Mouse (Mus musculus): ENCODE measurements around the gene Sertad3.

Sertad3 gene

GRCm38 (mm10) chr7:27473156-27473834 is at the start of gene Sertad3:
Gene Sertad3, plus strand, starts transcription at chr7:27473768.
- in situ Hi-C loops (cut with MboI), result no loop called here

DNA sequence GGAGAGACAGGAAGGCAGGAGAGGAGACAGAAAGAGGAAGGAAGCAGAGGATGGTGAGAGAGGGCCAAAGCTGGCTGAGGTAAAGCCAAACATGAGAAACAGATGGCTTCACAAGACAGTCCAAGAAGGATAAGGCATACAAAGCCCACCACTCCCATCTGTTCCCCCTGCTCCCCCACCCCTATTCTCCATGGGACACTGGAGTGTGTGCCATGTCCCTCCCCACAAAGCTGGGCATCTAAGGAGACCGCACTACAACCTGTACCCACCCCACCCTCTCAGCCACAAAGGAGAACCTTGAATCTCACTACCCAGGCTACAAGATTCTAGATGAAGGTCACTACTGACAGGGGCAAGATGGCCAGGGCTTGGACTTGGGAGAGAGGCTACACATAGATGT is 46.2 kb upstream of the Sertad3 start:
- in situ Hi-C loops (cut with MboI), result no loop called here

- in situ Hi-C loops (cut with MboI), result no loop called here
Observed at GRCm38 (mm10) chr7:27428002-27428401, 45.6 kb upstream of the Sertad3 start.

DNA sequence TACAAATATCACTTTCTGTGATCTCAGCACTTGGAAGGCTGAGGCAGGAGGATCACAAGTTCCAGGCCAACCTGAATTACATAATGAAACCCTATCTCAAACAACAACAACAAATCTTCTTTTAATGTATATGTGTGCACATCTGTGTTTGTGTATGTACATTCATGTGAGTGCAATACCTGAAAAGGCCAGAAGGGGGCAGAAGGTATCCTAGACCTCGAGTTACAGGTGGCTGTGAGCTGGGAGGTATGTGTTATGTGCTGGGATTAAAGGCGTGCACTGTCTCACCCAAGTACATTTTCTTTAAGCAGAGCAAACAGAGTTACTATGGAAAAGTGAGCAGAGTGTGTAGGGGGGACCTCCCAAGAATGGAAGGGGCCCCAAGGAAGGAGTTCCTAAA is 44.4 kb upstream of the Sertad3 start:
- in situ Hi-C loops (cut with MboI), result no loop called here

DNA sequence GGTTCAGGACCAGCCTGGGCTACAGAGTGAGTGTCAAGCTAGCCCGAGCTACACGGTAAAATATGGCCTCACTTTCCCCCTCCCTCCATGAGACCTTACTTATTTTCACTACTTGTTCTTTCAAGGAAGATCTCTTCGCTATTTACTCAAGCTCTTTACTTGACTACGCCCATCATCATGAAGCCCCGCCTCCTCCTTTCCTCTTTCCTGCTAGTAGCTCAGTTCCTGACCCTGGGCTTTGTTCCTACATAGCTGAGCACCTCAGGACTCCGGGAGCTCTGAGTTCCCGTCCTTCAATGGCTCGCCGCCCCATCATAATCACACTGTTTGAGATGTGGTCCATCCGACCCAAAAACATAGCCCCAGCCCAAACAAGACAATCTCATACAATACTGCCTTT is 40.2 kb upstream of the Sertad3 start:
- in situ Hi-C loops (cut with MboI), result no loop called here

GRCm38 (mm10) chr7:27433794-27434193 is 39.8 kb upstream of the Sertad3 start:
- in situ Hi-C loops (cut with MboI), result no loop called here

DNA sequence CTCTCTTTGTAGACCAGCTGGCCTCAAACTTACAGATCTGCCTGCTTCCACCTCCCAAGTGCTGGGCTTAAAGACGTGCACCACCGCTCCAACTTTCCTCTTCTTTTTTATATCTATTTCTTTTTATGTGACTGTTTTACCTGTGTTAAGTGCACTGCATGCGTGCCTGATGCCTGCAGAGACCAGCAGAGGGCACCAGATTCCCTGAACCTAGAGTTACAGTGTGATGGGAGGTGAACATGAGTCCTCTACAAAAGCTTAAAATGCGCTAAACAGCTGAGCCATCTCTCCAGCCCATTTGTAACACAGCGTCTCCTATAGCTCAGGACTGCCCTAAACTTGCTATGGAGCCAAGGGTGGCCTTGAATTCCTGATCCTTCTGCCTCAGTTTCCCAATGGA is 36.0 kb upstream of the Sertad3 start:
- in situ Hi-C loops (cut with MboI), result no loop called here

DNA sequence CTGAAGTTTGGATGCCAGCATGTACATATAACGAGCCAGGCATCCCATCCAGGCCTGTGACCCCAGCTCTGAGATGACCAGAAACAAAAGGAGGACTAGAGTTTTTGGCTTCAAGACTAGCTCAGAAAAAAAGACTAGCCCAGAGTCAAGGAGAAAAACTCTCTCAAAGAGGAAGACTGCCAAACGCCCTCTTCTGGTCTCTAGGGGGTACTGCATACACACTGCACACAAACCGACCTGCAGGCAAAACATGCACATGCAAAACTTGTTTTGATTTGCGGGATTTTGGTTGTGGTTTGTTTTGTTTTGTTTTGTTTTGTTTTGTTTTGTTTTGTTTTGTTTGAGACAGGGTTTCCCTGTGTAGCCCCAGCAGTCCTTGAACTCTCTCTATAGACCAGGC is 33.6 kb upstream of the Sertad3 start:
- in situ Hi-C loops (cut with MboI), result no loop called here

GRCm38 (mm10) chr7:27446051-27446450 is 27.5 kb upstream of the Sertad3 start:
- in situ Hi-C loops (cut with MboI), result no loop called here

DNA sequence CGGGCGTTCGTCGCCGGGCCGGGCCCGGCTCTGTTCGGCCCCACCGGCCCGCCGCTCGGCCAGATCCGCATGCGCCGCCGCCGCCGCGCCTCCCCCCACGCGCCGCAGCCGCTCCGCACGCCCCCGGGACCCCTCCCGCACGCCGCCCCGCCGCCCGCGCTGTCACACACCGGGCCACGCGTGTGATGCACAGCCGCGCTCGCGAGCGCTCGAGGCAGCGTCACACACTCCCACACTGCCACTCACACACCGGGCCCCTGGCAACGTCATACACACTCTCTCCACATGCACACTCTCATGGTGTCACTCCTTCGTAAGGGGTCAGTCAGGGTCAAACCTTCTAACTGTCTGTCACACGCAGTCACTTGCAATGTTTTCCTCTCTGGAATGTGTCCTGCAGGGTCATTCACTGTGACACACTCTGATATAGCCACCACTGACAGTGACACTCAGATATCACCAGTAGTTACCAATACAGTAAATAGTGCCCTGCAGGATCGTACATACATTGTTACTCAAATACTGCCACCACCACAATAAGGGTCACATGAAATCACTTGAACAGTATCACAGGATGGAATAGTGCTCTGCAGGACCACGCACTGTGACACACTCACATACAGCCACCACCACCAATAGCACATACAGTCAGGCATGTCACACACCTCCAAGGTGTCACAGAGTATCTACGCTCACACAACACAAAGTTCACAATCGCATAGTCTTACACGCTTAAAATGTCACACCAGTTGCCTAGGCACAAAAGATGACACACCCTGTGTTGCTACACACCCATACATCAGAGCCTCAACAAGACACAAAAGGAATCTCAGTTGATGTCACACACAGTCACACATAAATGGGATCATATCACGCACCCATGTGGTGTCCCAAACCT is 26.8 kb upstream of the Sertad3 start:
- in situ Hi-C loops (cut with MboI), result no loop called here

DNA sequence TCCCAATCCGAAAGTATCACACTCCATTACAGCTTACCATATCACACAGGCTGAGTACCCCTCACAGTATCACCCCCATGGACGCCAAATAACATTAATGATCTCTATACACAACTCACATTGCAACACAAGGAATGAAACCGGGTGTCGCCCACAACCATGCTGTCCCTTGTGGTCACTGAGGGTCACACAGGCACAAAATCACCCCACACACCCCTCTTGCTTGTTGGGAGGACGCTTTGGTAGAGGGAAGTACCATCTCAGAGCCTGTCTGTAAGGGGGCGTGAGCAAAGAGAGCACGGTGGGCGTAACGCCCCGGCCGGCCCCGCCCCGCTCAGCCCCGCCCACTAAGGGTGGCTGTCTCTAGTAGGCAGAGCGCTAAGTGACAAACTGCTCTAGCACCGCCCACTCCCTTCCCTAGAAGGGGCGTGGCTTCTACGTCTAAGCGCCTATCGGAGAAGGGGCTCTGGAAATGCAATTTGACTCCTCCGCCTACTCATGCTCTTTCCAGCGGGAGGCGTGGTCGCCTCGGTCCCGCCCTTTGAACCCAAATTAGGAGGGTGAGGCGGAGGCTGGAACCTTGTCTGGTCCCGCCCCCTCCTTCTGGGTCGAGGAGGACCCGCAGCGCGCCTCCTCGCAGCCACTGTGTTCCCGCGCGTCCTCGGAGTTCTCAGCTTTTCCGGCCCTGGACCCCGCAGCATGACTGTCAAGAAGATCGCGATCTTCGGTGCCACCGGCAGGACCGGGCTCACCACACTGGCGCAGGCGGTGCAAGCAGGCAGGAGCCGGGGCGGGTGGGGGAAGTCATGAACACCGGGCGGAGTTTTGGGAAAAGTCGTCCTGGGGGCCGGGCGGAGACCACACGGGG is 25.9 kb upstream of the Sertad3 start, which contains the start of the genes Sptbn4 and Blvrb:
Sptbn4 (minus strand) TSS at position 268 of the 868 bp plus-strand sequence.
Blvrb (plus strand) TSS at position 560 of the 868 bp plus-strand sequence.
- in situ Hi-C loops (cut with MboI), result no loop called here

GRCm38 (mm10) chr7:27448421-27449206 is 25.0 kb upstream of the Sertad3 start:
- in situ Hi-C loops (cut with MboI), result no loop called here

- in situ Hi-C loops (cut with MboI), result no loop called here
Observed at GRCm38 (mm10) chr7:27449256-27449862, 24.2 kb upstream of the Sertad3 start.

DNA sequence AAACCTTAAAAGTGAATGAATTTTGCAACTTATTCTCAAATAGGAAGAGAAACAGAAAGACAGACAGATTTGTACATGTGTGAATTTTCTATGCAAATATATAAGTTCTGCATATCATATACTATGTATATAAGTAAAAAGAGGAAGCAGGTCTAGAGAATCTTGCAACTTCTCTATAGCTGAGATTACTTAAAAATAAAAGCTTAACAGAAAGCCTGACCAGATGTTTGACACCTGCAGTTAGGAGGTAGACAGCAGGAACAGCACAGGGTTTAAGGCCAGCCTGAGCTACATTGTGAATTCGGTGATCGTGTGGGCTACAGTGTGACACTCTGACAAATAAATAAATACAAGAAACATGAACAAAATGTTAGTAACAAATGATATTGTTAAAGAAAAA is 22.2 kb upstream of the Sertad3 start:
- in situ Hi-C loops (cut with MboI), result no loop called here

DNA sequence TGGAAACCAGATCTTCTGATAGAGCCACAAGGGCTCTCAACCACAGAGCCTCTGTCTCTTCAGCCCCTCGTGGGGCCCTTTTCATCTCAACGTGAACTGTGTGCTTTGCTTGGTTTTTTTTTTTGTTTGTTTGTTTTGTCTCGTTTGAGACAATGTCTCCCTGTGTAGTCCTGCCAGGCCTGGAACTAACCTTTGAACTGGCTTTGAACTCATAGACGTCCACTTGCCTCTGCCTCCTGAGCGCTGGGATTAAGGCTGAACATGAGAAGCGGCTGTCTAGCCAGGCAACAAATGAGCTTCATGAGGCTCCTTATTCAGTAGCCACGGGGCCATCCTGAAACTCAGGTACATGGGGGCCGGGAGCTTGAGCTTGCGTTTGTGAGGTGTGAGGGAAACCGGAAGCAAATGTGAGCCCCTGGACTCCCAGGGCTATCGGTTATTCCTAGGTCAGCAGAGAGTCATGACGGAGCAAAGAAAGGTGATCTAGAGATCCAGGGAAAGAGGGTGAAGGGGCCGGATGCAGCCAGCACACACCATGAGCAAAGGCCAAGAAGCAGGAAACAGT is 21.3 kb upstream of the Sertad3 start:
- in situ Hi-C loops (cut with MboI), result no loop called here

- in situ Hi-C loops (cut with MboI), result no loop called here
Observed at GRCm38 (mm10) chr7:27454461-27455121, 19.0 kb upstream of the Sertad3 start.

GRCm38 (mm10) chr7:27455273-27455672 is 18.3 kb upstream of the Sertad3 start:
- in situ Hi-C loops (cut with MboI), result no loop called here

DNA sequence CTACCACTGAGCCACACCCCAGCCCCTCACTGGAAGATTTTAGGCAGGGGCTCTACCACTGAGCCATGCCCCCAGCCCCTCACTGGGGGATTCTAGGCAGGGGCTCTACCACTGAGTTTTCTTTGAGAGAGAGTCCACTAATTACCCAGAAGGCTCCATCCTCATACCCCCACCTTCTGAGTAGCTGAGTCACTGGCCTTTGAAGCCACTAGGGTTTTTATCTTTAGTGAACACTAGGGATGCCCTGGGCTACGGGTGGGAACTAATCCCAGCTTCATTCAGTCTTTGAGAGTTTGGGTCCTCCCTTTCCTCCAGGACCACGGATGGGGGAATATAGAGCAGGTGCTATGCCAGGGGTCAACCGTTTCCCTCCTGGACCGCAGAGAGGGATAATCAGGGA is 15.0 kb upstream of the Sertad3 start:
- in situ Hi-C loops (cut with MboI), result no loop called here

GRCm38 (mm10) chr7:27459640-27460039 is 13.9 kb upstream of the Sertad3 start:
- in situ Hi-C loops (cut with MboI), result no loop called here

DNA sequence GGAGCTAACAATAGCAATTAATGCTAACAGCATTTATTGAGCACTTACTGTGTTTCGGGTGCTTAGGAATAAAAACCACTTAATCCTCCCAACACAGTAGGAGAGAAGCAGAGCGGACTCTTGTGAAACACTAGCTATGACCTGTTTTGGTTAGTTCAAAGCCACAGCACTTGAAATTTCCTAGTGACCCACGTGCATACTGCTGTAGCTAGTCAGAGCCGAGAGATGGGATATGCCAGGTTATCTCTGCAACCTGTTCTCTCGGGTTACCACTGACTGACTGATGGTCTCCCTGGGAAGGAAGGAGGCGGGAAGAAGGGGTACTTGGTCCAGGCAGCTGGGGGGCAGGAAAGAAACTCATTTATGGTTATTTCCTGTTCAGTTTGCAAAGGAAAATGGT is 13.1 kb upstream of the Sertad3 start:
- in situ Hi-C loops (cut with MboI), result no loop called here
